Mouse (Mus musculus) bone marrow, adult 2 months (tissue): Measurements from ENCODE around the gene Nceh1.

ENCODE experiments used
- CTCF ChIP-seq: fragments of 200-500 bp; IDR thresholded peaks from 2 replicates; pipeline ENCODE4 v1.5.1; 2011; ENCODE audit warnings: low read length, control low read depth; ENCODE audit not compliant: control insufficient read depth, insufficient read depth
- POLR2A ChIP-seq: fragments of 200-500 bp; IDR thresholded peaks from 2 replicates; pipeline ENCODE4 v1.6.1; 2011; ENCODE audit warnings: low read depth, mild to moderate bottlenecking, control low read depth, low read length, borderline replicate concordance; ENCODE audit not compliant: control insufficient read depth

DNA sequence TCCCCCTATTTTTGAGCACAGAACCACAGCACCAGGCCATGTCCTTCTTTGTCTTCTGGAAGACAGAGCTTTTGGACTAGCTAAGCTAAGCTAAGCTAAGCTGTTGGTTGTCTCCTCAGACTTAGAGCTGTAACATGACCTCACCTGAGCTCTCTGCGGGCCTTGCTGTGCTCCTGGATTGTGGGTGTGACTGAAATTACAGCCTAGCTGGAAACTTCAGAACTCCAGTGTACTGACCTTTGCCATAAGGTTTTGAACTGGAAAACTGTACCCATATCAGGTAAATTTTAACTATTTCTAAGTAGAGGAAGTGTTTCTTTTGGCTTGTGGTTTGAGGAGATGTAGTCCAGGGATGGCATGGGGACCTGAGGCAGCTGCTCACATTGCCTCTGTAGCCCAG is 5.6 kb downstream of the Nceh1 start:
- no peak for TF ChIP-seq CTCF
- TF ChIP-seq POLR2A: no peak
